Mouse (Mus musculus): ENCODE data around the gene Tomm6.
"Not testable (repeated sequence)": the region's sequence is repeated elsewhere in the genome, so short reads cannot be mapped to it uniquely, and the experiment has no call there.

Gene Tomm6

GRCm38 (mm10) chr17:47694503-47695336 is 6.5 kb upstream of the Tomm6 start, which contains the start of gene Prickle4:
Gene Prickle4, minus strand, starts transcription at chr17:47694736.
- DNase-seq (ENCODE audit: low spot score), result peak; percentile 97

GRCm38 (mm10) chr17:47694442-47694502 is 6.1 kb upstream of the Tomm6 start, which contains the start of gene Gm21981:
Gene Gm21981, minus strand, starts transcription at chr17:47694455.
- no peak for DNase-seq (ENCODE audit: low spot score)

GRCm38 (mm10) chr17:47693671-47694441 is 5.7 kb upstream of the Tomm6 start:
- no peak for DNase-seq (ENCODE audit: low spot score)

DNA sequence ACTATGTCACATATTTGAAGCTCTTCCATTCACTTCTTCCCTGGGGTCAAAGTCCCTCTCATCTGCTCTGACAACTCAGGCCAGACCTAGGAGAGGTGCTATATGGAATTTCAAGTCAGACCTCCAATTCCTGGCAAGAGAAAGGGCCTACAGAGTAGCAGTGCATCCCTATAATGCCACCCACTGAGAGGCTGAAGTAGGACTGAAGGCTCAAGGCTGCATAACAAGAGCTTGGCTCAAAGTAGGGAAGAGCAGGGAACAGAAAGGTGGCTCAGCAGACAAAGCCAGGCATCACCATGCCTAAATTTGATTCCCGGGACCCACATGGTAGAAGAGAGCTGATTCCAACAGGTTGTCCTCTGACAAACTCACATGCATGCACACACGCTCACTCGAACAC is 3.5 kb upstream of the Tomm6 start:
- no peak for DNase-seq (ENCODE audit: low spot score)

- DNase-seq (ENCODE audit: low spot score), result no peak
These were observed 1.7 kb upstream of the Tomm6 start for GRCm38 (mm10) chr17:47689894-47690293.

- peak; percentile 49 for DNase-seq (ENCODE audit: low spot score)
These were observed 706 bp upstream of the Tomm6 start, which contains the start of gene Frs3 for GRCm38 (mm10) chr17:47688608-47689575. Gene Frs3, plus strand, starts transcription at chr17:47689030.

DNA sequence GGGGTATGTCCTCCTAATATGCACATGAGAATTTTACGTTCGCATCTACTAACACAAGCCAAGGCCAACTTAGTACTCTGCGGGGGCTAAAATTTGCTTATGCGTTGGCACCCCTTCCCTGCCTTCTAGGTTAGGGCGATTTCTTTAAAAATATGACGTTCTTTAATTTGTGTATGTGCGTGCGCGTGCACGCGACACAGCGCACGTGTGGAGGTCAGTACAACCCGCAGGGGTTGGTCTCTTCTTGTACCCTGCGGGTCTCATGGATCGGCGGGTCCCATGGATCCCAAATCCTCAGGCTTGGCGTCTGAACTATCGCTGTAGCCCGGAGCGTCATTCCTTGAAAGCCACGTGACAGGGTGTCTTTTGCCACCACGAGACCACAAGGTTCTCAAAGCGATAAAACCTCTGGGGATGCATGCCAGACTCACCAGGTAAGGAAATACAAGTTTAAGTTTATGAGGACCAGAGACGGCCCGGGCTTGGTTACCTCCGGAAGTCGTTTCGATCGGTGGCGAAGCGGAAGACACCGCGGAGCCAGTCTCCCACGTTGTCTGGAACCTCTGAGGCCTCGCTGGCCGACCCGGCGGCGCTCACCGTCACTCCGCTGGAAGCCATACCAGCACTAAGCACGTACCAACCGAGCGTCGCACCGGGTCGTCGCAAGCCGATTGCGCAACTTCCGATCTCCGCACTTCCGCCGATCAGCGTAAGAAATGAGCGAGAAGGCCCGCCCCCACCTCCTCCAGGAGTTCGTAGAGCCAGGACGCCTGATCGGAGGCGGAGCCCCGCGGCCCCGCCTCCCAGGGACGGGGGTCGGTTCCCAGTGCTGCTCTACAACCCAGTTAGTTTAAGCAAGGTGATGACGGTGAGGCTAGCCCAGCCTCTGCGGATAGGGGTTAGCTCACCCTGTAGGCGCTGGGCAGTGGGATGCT is 510 bp downstream of the Tomm6 start:
- DNase-seq (ENCODE audit: low spot score), result peak; percentile 76

DNA sequence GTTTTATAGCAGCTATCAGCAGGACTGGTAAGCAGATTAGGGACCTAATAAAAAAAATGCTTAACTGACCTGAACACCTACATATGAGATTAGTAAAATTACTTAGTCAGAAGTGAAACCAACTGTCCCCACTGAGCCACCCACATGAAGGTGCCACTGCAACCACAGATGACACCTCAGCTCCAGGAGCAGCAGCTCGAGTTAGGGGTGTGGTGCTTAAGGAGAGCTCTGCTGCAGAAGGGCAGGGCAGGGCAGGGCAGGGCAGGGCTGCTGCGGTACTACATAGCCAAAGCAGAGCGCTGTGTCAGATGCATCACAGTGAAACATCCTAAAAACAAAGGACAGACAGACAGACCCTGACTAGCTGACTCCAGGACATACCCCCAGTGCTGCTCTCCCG is 5.3 kb downstream of the Tomm6 start:
- DNase-seq (ENCODE audit: low spot score), result no peak

DNA sequence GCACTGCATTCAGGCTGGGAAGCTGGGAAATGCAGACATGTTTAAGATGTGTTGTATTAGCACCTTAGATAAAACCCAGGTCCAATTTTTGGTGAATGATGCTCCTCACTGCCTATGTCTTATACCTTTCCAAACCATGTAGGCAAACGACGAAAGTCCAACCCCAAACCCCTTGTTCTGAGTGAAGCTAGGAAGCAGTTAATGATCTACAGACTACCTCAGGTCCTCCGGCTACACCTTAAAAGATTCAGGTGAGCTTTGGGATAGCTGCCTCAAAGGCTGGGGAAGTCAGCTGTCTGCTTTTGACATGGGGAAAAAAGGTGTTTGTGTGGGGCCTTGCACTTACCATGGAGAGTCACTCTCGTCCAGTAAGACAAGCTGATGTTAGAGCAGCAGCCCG is 9.5 kb downstream of the Tomm6 start:
- no peak for DNase-seq (ENCODE audit: low spot score)

GRCm38 (mm10) chr17:47678238-47678637 is 9.9 kb downstream of the Tomm6 start:
- DNase-seq (ENCODE audit: low spot score), result no peak

- DNase-seq (ENCODE audit: low spot score), result peak; percentile 45
These were observed 11.6 kb downstream of the Tomm6 start for GRCm38 (mm10) chr17:47676581-47676980.

DNA sequence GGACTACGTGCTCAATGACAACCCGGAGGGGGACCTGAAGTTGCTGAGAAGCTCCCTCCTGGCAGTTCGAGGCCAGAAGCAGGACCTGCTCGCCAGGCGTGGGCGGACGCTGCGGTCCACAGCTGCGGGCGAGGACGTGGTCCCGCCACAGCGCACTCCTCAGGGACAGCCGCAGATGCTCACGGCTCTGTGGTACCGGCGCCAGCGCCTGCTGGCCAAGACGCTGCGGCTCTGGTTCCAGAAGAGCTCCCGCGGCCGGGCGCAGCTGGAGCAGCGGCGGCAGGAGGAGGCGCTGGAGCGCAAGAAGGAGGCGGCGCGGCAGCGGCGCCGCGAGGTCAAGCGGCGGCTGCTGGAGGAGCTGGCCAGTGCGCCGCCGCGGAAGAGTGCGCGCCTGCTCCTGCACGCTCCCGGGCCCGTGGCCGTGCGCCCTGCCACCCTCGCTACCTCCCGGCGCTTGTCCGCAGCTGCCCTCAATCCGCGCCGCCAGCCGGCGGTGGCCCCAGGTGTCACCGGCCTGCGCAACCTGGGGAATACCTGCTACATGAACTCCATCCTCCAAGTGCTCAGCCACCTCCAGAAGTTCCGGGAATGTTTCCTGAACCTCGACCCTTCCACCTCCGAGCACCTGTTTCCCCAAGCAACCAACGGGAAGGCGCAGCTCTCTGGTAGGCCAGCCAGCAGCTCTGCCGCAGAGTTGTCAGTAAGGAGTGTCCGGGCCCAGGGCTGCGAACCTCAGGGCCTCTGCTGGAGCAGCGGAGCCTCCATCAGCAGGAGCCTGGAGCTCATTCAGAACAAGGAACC is 15.7 kb downstream of the Tomm6 start:
- DNase-seq (ENCODE audit: low spot score), result no peak

GRCm38 (mm10) chr17:47671988-47672310 is 16.2 kb downstream of the Tomm6 start:
- DNase-seq (ENCODE audit: low spot score), result no peak

- DNase-seq (ENCODE audit: low spot score), result no peak
These were observed 19.0 kb downstream of the Tomm6 start for GRCm38 (mm10) chr17:47669166-47669565.

DNA sequence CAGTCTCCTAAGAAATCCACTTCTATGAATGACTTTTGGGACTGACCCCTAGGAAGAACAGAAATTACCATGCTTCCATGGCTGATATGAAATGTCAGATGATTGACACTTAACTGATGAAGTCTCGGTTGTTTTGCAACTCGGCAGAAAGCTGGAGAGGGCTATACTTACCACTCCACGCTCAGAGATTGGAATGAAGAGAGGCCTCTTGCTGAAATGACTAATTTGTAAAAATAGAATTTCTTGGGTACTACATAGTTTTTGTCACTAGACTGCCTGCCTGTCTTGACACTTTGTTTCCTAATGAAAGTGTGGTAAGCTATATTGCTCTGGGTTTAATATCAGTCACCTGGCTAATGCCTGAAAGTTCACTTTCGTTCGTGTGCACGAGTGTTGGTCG is 23.7 kb downstream of the Tomm6 start:
- DNase-seq (ENCODE audit: low spot score), result no peak

- no peak for DNase-seq (ENCODE audit: low spot score)
These were observed 25.0 kb downstream of the Tomm6 start for GRCm38 (mm10) chr17:47663009-47663713.

DNA sequence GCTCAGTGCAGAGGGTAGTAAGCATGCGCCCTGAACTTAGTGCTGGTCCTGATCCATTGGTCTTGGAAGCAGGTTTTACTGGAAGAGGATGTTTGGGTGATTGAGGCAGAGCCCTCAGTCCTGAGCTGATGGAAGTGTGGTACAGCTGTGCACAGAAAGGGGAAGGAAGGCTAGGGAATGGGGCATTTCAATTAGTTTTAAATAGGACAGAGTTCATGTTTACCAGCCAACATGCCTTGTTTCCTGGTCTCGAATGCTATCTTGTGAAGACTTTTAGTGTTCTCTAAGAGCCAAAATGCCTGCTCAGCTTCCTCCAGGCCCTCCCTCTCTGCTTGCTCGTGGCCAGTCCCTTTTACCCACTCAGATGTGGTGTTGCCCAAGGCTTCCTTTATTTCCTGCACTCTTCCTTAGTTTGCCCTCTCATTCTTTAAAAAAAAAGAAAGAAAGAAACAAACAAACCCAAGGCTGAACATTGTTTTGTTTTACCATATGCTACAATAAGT is 29.4 kb downstream of the Tomm6 start:
- DNase-seq (ENCODE audit: low spot score), result no peak

- DNase-seq (ENCODE audit: low spot score), result no peak
These were observed 30.3 kb downstream of the Tomm6 start for GRCm38 (mm10) chr17:47657901-47658300.

DNA sequence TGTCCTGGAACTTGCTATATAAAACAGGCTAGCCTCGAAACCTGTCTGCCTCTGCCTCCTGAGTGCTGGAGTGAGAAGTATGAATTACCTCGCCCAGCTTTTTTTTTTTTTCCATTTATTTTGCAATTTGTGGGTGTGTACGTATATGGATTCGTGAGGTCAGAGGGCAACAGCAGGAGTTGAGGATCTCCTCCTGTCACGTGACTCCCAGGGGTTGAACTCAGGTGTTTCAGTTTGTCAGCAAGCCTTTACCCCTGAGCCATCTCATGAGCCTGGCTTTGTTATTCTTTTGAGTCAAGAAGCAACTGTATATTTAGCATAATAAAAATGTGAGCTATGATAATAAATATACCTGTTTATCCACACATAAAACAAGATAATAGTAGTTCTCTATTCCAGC is 32.5 kb downstream of the Tomm6 start:
- DNase-seq (ENCODE audit: low spot score), result no peak

DNA sequence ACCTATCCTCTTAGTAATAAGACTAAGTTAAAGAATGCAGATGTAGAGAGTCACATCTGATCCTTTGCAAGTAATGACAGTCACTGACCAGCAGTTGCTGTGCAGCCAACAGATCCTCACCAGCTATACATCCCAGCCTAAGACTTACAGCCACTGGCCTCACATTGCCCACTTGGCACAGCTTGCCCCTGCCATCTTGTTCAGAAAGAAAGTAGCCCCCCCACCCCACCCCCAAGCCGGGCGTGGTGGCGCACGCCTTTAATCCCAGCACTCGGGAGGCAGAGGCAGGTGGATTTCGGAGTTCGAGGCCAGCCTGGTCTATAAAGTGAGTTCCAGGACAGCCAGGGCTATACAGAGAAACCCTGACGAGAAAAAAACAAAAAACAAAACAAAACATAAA is 33.8 kb downstream of the Tomm6 start:
- DNase-seq (ENCODE audit: low spot score), result not testable (repeated sequence)
